Mouse (Mus musculus) embryonic fibroblast, embryonic 13.5 days (primary cell): ENCODE results near the gene Cfap43.

Source experiments
- CTCF ChIP-seq: IDR thresholded peaks from 2 replicates; pipeline ENCODE4 v1.5.1; 2011; ENCODE audit warnings: mild to moderate bottlenecking, control low read depth, low read length, moderate library complexity, borderline replicate concordance; ENCODE audit not compliant: insufficient read depth
- POLR2A ChIP-seq: IDR thresholded peaks from 2 replicates; pipeline ENCODE4 v1.6.1; 2011; ENCODE audit warnings: low read depth, mild to moderate bottlenecking, control low read depth, low read length, moderate library complexity

- TF ChIP-seq CTCF: no peak
- 0 out of 2 replicates have a peak, but pooled peaks have one; percentile 11 for TF ChIP-seq POLR2A
Observed at GRCm38 (mm10) chr19:47891562-47892312, 27.4 kb downstream of the Cfap43 start.
